Mouse (Mus musculus) midbrain, embryonic 14.5 days (tissue): Measurements from ENCODE around the gene Kdm4b. TPM values are rescaled to one million over a fixed set of nuclear protein-coding genes. Genes with fewer than 3 reads are reported as not detected.

Source experiments
- ATAC-seq: fragments of 200-750 bp; cut with Nextera tagmentation; 2 replicates; pipeline ENCODE4 v1.8.0; 2017; ENCODE audit warnings: moderate number of reproducible peaks, moderate library complexity; ENCODE audit not compliant: low FRiP score, low TSS enrichment
- DNase-seq: peaks from one replicate; pipeline ENCODE4 v3.0.0-alpha.2; 2015
- H3K27ac ChIP-seq: fragments of 300-500 bp; sonication (generic); replicated peaks from 2 replicates; pipeline ENCODE4 v1.5.1; 2014; ENCODE audit warnings: mild to moderate bottlenecking, low read depth, low read length, moderate library complexity
- H3K27me3 ChIP-seq: fragments of 300-500 bp; sonication (generic); 2 replicates; pipeline ENCODE4 v1.6.1; 2014; ENCODE audit warnings: low read length, control low read depth, mixed read lengths; ENCODE audit not compliant: control insufficient read depth, insufficient read depth
- H3K36me3 ChIP-seq: fragments of 300-500 bp; sonication (generic); 2 replicates; pipeline ENCODE4 v1.6.1; 2014; ENCODE audit warnings: low read length, control low read depth; ENCODE audit not compliant: control insufficient read depth, insufficient read depth
- H3K4me1 ChIP-seq: fragments of 300-500 bp; sonication (generic); 2 replicates; pipeline ENCODE4 v1.6.1; 2014; ENCODE audit warnings: mild to moderate bottlenecking, antibody characterized with exemption, low read length, control low read depth; ENCODE audit not compliant: control insufficient read depth, insufficient read depth
- H3K4me2 ChIP-seq: fragments of 300-500 bp; sonication (generic); 2 replicates; pipeline ENCODE4 v1.6.1; 2014; ENCODE audit warnings: mild to moderate bottlenecking, low read length, moderate library complexity
- H3K4me3 ChIP-seq: fragments of 300-500 bp; sonication (generic); replicated peaks from 2 replicates; pipeline ENCODE4 v1.5.1; 2014; ENCODE audit warnings: low read depth, low read length
- H3K9ac ChIP-seq: fragments of 300-500 bp; sonication (generic); replicated peaks from 2 replicates; pipeline ENCODE4 v1.6.1; 2014; ENCODE audit warnings: mild to moderate bottlenecking, low read length, moderate library complexity
- H3K9me3 ChIP-seq: fragments of 300-500 bp; sonication (generic); 2 replicates; pipeline ENCODE4 v1.6.1; 2016; ENCODE audit warnings: low read length, control low read depth, mixed read lengths; ENCODE audit not compliant: control insufficient read depth
- WGBS: fragments of 180-500 bp; shearing (Covaris S2); extraction: QIAGEN DNeasy Blood & Tissue Kit; methylation state at CpG from one replicate; pipeline ENCODE4 v1.1.7; 2014; 5-methylcytosine and 5-hydroxymethylcytosine counted together
- polyA plus RNA-seq: library from polyadenylated mRNA; unstranded; fragments of >200 nt; fragmentation: Nextera tagmentation; extraction: Ambion mirVana; gene quantifications from 2 replicates; pipeline ENCODE4 v1.2.1, GENCODE M21; 2014

The Kdm4b gene
- polyA plus RNA-seq, 1 experiment from 2014 or later: 78.9 TPM

DNA sequence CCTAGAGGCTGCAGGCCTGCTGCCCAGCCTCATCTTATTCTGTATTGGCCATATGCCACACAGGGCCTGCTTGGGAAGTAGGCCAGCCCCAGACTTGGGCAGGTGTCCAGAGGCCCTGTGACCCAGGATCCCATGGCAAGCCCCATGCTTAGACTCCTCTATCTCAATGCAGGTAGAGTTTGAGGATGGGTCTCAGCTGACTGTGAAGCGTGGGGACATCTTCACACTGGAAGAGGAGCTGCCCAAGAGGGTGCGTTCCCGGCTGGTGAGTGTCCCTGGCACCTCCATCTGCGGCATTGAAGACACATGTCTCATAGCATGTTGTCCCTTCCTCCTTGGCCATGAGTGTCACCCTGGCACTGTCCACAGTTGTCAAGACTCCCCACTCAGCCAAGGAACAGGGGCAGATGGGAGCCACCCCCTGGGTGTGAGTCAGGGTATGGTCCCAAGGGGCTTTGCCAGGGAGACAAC lies 75.2 kb downstream of the Kdm4b start:
- ATAC-seq: no peak
- Histone ChIP-seq H3K27me3 (no peaks in the 10 kb centered on the region), H3K4me3 (no peak overlapping the region), H3K36me3 (peaks cover 87% of the 10 kb centered on the region), H3K4me1 (no peaks in the 10 kb centered on the region), H3K4me2 (no peak overlapping the region), H3K9ac (no peak overlapping the region), H3K9me3 (no peaks in the 10 kb centered on the region), H3K27ac (no peak overlapping the region)
- no peak for DNase-seq
- 97% methylated on average over 4 of the region's 4 CpGs for WGBS

DNA sequence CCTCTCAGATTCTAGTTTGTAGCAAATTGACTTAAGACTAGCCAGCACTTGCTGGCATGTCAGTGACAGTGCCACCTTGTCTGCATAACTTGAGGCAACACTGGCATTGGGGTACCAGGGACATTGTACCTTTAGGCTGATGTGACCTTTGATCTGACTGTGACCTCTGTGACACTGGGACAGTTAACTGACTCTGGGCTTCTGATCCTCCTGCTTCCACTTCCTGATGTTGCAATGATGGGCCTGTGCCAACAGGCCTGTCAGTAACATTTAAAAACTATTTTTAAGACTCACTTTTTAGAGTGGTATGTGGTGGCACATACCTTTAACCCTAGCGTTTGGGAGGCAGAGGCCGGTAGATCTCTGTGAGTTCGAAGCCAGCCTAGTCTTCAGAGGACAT lies 79.5 kb downstream of the Kdm4b start:
- Histone ChIP-seq H3K27me3 (no peaks in the 10 kb centered on the region), H3K4me1 (peaks cover 23% of the 10 kb centered on the region), H3K27ac (0 out of 2 replicates have a peak overlapping the region, but pooled peaks have one; percentile 81), H3K9ac (no peak overlapping the region), H3K9me3 (no peaks in the 10 kb centered on the region), H3K4me3 (no peak overlapping the region), H3K36me3 (peaks cover 51% of the 10 kb centered on the region), H3K4me2 (no peak overlapping the region)
- ATAC-seq (no peak), DNase-seq (no peak)
- WGBS: 93% methylated on average over 3 of the region's 3 CpGs

DNA sequence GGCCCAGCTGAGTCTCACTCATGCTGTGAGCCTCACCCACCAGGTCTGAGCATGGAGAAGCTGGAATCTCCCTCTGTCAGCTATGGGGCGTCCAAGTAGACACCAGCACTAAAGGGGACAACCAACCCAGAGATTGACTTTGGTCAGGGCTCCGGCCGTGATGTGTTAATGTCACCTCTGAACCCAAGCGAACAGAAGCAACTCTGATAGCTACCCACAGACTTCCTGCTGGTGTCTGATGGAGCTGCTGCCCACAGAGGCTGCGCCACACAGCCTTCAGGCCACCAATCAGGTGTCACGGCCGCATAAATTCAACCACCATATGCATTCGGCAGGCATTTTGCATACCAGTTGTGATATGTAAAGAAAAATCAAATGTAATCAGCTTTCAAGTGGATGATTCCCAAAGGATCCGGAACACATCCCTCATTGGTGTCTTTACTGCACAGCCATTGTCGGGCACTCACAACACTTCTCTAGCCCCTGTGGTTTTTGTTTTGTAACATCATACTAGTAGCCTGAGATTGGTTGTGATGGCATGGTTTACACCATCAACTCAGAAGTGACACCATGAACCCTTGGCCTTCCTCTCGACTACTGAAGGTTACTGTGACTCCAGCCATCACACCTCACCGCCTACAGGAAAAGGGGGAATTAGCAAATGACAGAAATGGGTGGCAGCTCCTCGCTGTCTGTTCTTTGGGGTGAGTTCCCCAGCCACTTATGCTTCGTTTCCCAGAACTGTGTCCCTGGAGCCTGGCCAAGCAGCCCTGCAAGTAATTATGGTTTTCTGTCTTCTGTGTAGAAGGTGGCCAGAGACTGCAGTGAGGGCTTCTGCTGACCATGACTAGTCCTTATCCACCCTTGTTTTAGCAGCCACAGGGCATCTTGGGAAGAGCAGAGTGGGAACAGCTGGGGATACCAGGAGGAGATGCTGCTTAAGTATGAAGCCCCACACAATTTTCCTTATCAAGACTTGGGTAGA lies 80.3 kb downstream of the Kdm4b start:
- H3K4me2 ChIP-seq: no peak overlapping the region
- H3K4me1 ChIP-seq: peaks cover 23% of the 10 kb centered on the region
- 82% methylated on average over 14 of the region's 14 CpGs for WGBS
- H3K9ac ChIP-seq: no peak overlapping the region
- no peaks in the 10 kb centered on the region for H3K9me3 ChIP-seq
- DNase-seq: peak; percentile 27
- no peak overlapping the region for H3K4me3 ChIP-seq
- no peaks in the 10 kb centered on the region for H3K27me3 ChIP-seq
- no peak for ATAC-seq
- peaks cover 51% of the 10 kb centered on the region for H3K36me3 ChIP-seq
- H3K27ac ChIP-seq: peak overlapping the region; percentile 81

DNA sequence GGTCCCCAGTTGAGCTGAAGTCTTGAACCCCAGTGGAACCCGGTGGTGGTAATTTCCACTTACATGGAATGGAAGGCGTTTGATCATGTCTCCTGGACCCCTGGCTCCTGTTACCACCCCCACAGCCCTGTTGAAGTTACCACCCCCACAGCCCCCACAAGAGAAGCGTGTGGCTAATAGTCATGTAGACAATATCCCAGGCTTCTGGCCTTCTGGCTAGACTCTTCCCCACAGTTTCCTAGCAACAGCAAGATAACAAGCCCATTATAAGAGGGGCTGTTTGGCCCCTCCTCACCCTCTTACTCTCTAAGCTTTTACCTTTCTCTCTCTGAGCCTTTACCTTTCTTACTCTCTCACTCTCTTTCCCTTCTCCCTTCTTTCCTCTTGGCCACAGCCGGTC lies 81.0 kb downstream of the Kdm4b start:
- H3K27ac ChIP-seq: peak overlapping the region; percentile 81
- H3K4me3 ChIP-seq: no peak overlapping the region
- DNase-seq: peak; percentile 50
- H3K9me3 ChIP-seq: no peaks in the 10 kb centered on the region
- H3K4me2 ChIP-seq: no peak overlapping the region
- H3K36me3 ChIP-seq: peaks cover 51% of the 10 kb centered on the region
- H3K9ac ChIP-seq: no peak overlapping the region
- peaks cover 23% of the 10 kb centered on the region for H3K4me1 ChIP-seq
- ATAC-seq: no peak
- no peaks in the 10 kb centered on the region for H3K27me3 ChIP-seq
- WGBS: 48% methylated on average over 4 of the region's 4 CpGs

DNA sequence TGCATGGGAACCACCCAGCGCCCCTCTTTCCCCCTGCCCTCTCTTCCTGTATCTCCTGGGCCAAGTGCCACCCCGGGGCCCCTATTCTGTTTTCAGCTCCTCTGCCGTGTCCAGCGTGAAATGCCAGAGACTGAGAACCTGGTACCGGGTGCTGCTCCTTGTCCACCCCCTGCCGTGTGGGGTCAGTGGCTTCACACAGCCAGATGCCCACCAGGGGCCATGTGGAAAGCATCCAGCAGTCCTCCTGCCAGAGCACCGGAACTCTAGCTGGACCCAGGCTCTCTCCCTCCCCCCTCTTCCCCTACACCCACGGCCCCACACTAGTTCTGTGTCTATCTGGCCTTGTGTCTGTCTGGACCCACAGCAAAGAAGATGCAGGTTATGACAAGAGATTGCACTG lies 81.5 kb downstream of the Kdm4b start:
- no peaks in the 10 kb centered on the region for H3K9me3 ChIP-seq
- WGBS: 52% methylated on average over 8 of the region's 8 CpGs
- 0 out of 2 replicates have a peak overlapping the region, but pooled peaks have one; percentile 3 for H3K9ac ChIP-seq
- H3K27me3 ChIP-seq: no peaks in the 10 kb centered on the region
- H3K4me1 ChIP-seq: peaks cover 23% of the 10 kb centered on the region
- H3K4me3 ChIP-seq: no peak overlapping the region
- ATAC-seq: no peak
- peak overlapping the region; percentile 81 for H3K27ac ChIP-seq
- H3K36me3 ChIP-seq: peaks cover 51% of the 10 kb centered on the region
- no peak overlapping the region for H3K4me2 ChIP-seq
- DNase-seq: no peak

DNA sequence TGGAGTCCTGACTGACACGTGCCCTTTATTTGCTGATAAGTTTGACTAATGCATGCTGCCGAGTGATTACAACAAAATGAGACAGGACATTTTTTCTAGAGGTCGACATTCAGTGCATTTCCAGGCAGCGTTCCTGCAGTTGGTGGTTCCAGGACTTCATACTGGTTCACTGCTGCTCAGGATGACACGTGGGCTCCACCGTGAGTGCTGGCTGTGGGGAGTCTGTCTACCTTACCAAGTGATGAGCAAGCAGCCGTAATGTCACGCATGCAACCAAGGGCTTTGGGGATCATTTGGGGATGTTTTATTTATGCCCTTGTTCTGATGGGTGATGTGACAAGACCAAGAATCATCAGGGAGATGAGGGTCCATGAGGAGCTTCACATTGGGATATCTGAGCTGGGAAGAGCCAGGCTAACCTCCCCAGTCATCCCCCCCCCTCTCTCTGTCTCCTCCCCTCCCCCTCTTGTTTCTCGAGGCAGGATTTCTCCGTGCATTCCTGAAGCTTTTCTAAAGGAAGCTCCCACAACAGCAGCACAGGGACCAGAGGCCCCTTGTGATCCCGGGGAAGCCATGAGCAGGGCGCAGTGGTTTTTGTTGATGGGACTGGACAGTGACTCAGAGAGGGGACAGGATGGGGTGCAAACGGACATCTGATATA lies 83.2 kb downstream of the Kdm4b start:
- Histone ChIP-seq H3K9ac (peak overlapping the region; percentile 20; the same call in 1 of the 2 replicates), H3K36me3 (peaks cover 53% of the 10 kb centered on the region), H3K4me3 (no peak overlapping the region), H3K27me3 (no peaks in the 10 kb centered on the region), H3K9me3 (no peaks in the 10 kb centered on the region), H3K27ac (peak overlapping the region; percentile 79), H3K4me2 (no peak overlapping the region), H3K4me1 (peaks cover 23% of the 10 kb centered on the region)
- ATAC-seq: peak; percentile 28; the same call in 1 of the 2 replicates
- DNase-seq: peak; percentile 61
- 39% methylated on average over 13 of the region's 13 CpGs for WGBS

DNA sequence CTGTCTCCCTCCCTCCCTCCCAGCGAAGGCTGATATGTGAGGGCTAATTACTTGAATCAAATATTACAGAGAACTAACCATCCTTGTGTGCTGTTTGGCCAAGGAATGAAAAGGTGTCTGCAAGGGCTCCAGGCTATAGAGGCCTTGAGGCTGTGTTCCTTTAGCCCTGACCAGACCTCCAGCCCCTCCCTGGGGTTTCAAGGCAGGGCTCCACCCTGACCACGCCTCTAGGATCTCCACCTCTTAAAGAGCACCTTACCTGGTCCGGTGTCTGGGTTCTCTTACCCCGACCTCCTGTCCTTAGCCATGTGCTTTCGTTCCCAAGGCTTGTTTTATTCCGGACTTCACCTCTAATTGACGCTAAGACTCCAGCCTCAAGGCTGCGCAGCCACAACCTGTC lies 83.9 kb downstream of the Kdm4b start:
- Histone ChIP-seq H3K9me3 (no peaks in the 10 kb centered on the region), H3K4me1 (peaks cover 23% of the 10 kb centered on the region), H3K4me2 (no peak overlapping the region), H3K36me3 (peaks cover 53% of the 10 kb centered on the region), H3K27ac (peak overlapping the region; percentile 79), H3K4me3 (no peak overlapping the region), H3K9ac (no peak overlapping the region; the same call in none of the 2 replicates), H3K27me3 (no peaks in the 10 kb centered on the region)
- ATAC-seq (peak; percentile 16; the same call in 1 of the 2 replicates), DNase-seq (peak; percentile 26)
- 36% methylated on average over 8 of the region's 8 CpGs for WGBS

DNA sequence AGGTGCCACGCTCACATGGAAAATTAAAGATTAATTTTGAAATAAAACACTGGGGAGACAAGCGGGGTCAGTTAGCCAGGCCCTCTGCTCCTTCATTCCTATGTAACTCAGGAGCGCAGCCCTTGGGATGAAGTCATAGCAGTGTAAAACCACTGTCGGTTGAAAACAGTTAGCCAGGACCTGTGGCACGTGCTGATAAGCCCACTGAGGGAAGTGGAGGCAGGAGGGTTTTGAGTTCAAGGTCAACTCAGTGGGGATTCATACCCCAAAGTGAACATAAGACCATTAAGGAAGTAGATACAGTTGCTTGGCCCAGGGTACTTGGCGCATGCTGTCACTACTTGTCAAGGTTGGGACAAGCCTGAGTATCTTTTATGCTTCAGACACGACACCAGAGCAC lies 85.6 kb downstream of the Kdm4b start:
- H3K4me2 ChIP-seq: no peak overlapping the region
- no peaks in the 10 kb centered on the region for H3K27me3 ChIP-seq
- no peak overlapping the region for H3K27ac ChIP-seq
- no peak overlapping the region for H3K4me3 ChIP-seq
- no peak overlapping the region for H3K9ac ChIP-seq
- ATAC-seq (no peak), DNase-seq (no peak)
- peaks cover 22% of the 10 kb centered on the region for H3K4me1 ChIP-seq
- WGBS: 97% methylated on average over 7 of the region's 7 CpGs
- no peaks in the 10 kb centered on the region for H3K9me3 ChIP-seq
- H3K36me3 ChIP-seq: peaks cover 68% of the 10 kb centered on the region
